Mouse (Mus musculus): ENCODE results near the gene Apoo.
"Not testable (repeated sequence)": the region's sequence is repeated elsewhere in the genome, so short reads cannot be mapped to it uniquely, and the experiment has no call there.

GRCm38 (mm10) chrX:94446021-94446420, 79.1 kb downstream of the Apoo start:
- TF ChIP-seq CTCF (IDR thresholded peaks at IDR 0.05; ENCODE audit: low read depth), result not testable (repeated sequence)
- TF ChIP-seq EP300 (IDR thresholded peaks at IDR 0.05; ENCODE audit: low read depth), result peak; percentile 52; the same call in 1 of the 2 replicates
